Mouse (Mus musculus) midbrain, embryonic 15.5 days (tissue): ENCODE measurements at regions not wholly inside any gene's neighbourhood (a gene's known extent, or its start where the extent isn't known, plus 50 kb on each side); places are given as distances from the start of the nearest gene placed in this dataset.
"Not testable (repeated sequence)": the region's sequence is repeated elsewhere in the genome, so short reads cannot be mapped to it uniquely, and the experiment has no call there.

Source experiments
- ATAC-seq: fragments of 200-750 bp; cut with Nextera tagmentation; replicated peaks from 2 replicates; pipeline ENCODE4 v1.8.0; 2017; ENCODE audit warnings: moderate TSS enrichment
- H3K27ac ChIP-seq: fragments of 300-500 bp; sonication (generic); 2 replicates; pipeline ENCODE4 v1.5.1; 2015; ENCODE audit warnings: mild to moderate bottlenecking, inconsistent platforms
- H3K27me3 ChIP-seq: fragments of 300-500 bp; sonication (generic); replicated peaks from 2 replicates; pipeline ENCODE4 v1.6.1; 2015; ENCODE audit warnings: inconsistent platforms
- H3K36me3 ChIP-seq: fragments of 300-500 bp; sonication (generic); replicated peaks from 2 replicates; pipeline ENCODE4 v1.6.1; 2015; ENCODE audit warnings: inconsistent platforms
- H3K4me1 ChIP-seq: fragments of 300-500 bp; sonication (generic); 2 replicates; pipeline ENCODE4 v1.6.1; 2015; ENCODE audit warnings: inconsistent platforms
- H3K4me2 ChIP-seq: fragments of 300-500 bp; sonication (generic); 2 replicates; pipeline ENCODE4 v1.6.1; 2015; ENCODE audit warnings: inconsistent platforms, mild to moderate bottlenecking, moderate library complexity
- H3K4me3 ChIP-seq: fragments of 300-500 bp; sonication (generic); 2 replicates; pipeline ENCODE4 v1.5.1; 2015; ENCODE audit warnings: mild to moderate bottlenecking, inconsistent platforms
- H3K9ac ChIP-seq: fragments of 300-500 bp; sonication (generic); 2 replicates; pipeline ENCODE4 v1.6.1; 2015; ENCODE audit warnings: mild to moderate bottlenecking, inconsistent platforms
- H3K9me3 ChIP-seq: fragments of 300-500 bp; sonication (generic); 2 replicates; pipeline ENCODE4 v1.6.1; 2016; ENCODE audit warnings: inconsistent platforms
- WGBS: fragments of 180-500 bp; shearing (Covaris S2); methylation state at CpG from one replicate; pipeline ENCODE4 v1.1.7; 2015; ENCODE audit warnings: mixed read lengths; 5-methylcytosine and 5-hydroxymethylcytosine counted together

- H3K4me3 ChIP-seq: no peak overlapping the region
- WGBS: 70% methylated on average over 2 of the region's 2 CpGs
- no peaks in the 10 kb centered on the region for H3K4me1 ChIP-seq
- no peak overlapping the region for H3K27ac ChIP-seq
- H3K36me3 ChIP-seq: no peaks in the 10 kb centered on the region
- H3K9me3 ChIP-seq: no peaks in the 10 kb centered on the region
- ATAC-seq: no peak
- H3K9ac ChIP-seq: no peak overlapping the region
- no peaks in the 10 kb centered on the region for H3K27me3 ChIP-seq
- H3K4me2 ChIP-seq: no peak overlapping the region
These were observed 61.3 kb downstream of the Tmem17 start for GRCm38 (mm10) chr11:22573166-22573565.

GRCm38 (mm10) chr11:22573802-22574201 lies 61.9 kb downstream of the Tmem17 start:
- Histone ChIP-seq H3K4me2 (no peak overlapping the region), H3K27me3 (no peaks in the 10 kb centered on the region), H3K36me3 (no peaks in the 10 kb centered on the region), H3K4me3 (no peak overlapping the region), H3K27ac (no peak overlapping the region), H3K9ac (no peak overlapping the region), H3K4me1 (no peaks in the 10 kb centered on the region), H3K9me3 (no peaks in the 10 kb centered on the region)
- ATAC-seq: no peak
- 89% methylated on average over 3 of the region's 3 CpGs for WGBS

GRCm38 (mm10) chr11:22574506-22574905 lies 62.6 kb downstream of the Tmem17 start:
- Histone ChIP-seq H3K4me2 (no peak overlapping the region), H3K4me1 (no peaks in the 10 kb centered on the region), H3K4me3 (no peak overlapping the region), H3K9me3 (no peaks in the 10 kb centered on the region), H3K27me3 (no peaks in the 10 kb centered on the region), H3K36me3 (no peaks in the 10 kb centered on the region), H3K27ac (no peak overlapping the region), H3K9ac (no peak overlapping the region)
- WGBS: 96% methylated on average over 2 of the region's 2 CpGs
- ATAC-seq: no peak

GRCm38 (mm10) chr11:22584100-22584487 lies 72.2 kb downstream of the Tmem17 start:
- H3K36me3 ChIP-seq: no peaks in the 10 kb centered on the region
- no peak overlapping the region for H3K9ac ChIP-seq
- peak overlapping the region; percentile 59 for H3K27ac ChIP-seq
- no peaks in the 10 kb centered on the region for H3K9me3 ChIP-seq
- peak overlapping the region; percentile 41 for H3K4me2 ChIP-seq
- no peaks in the 10 kb centered on the region for H3K27me3 ChIP-seq
- peak; percentile 76 for ATAC-seq
- peaks cover 17% of the 10 kb centered on the region for H3K4me1 ChIP-seq
- WGBS: 15% methylated on average over 5 of the region's 5 CpGs
- H3K4me3 ChIP-seq: no peak overlapping the region

GRCm38 (mm10) chr11:22584488-22585158 lies 72.7 kb downstream of the Tmem17 start:
- Histone ChIP-seq H3K27me3 (no peaks in the 10 kb centered on the region), H3K4me1 (peaks cover 17% of the 10 kb centered on the region), H3K36me3 (no peaks in the 10 kb centered on the region), H3K9me3 (no peaks in the 10 kb centered on the region), H3K4me2 (peak overlapping the region; percentile 41), H3K9ac (peak overlapping the region; percentile 15; the same call in 1 of the 2 replicates), H3K4me3 (peak overlapping the region; percentile 8; the same call in 1 of the 2 replicates), H3K27ac (peak overlapping the region; percentile 59)
- peak; percentile 89 for ATAC-seq
- 8% methylated on average over 14 of the region's 14 CpGs for WGBS

GRCm38 (mm10) chr11:22587691-22588241 lies 75.9 kb downstream of the Tmem17 start:
- Histone ChIP-seq H3K9me3 (no peaks in the 10 kb centered on the region), H3K4me2 (no peak overlapping the region)
- 45% methylated on average over 7 of the region's 7 CpGs for WGBS

GRCm38 (mm10) chr11:22588546-22588945 lies 76.7 kb downstream of the Tmem17 start:
- Histone ChIP-seq H3K9ac (no peak overlapping the region), H3K4me3 (no peak overlapping the region), H3K36me3 (no peaks in the 10 kb centered on the region), H3K27ac (peak overlapping the region; percentile 31; the same call in 1 of the 2 replicates), H3K9me3 (no peaks in the 10 kb centered on the region), H3K4me2 (no peak overlapping the region), H3K4me1 (peaks cover 17% of the 10 kb centered on the region), H3K27me3 (no peaks in the 10 kb centered on the region)
- ATAC-seq: peak; percentile 50
- WGBS: 4% methylated on average over 2 of the region's 2 CpGs

More at GRCm38 (mm10) chr11:22587691-22588241, 75.9 kb downstream of the Tmem17 start:
- Histone ChIP-seq H3K36me3 (no peaks in the 10 kb centered on the region), H3K27me3 (no peaks in the 10 kb centered on the region), H3K4me1 (peaks cover 17% of the 10 kb centered on the region), H3K4me3 (no peak overlapping the region), H3K27ac (peak overlapping the region; percentile 31), H3K9ac (no peak overlapping the region)
- ATAC-seq: no peak; the same call in 1 of the 2 replicates

- H3K36me3 ChIP-seq: no peaks in the 10 kb centered on the region
- H3K27me3 ChIP-seq: no peaks in the 10 kb centered on the region
- ATAC-seq: no peak
- H3K4me2 ChIP-seq: no peak overlapping the region
- H3K9me3 ChIP-seq: no peaks in the 10 kb centered on the region
- H3K4me3 ChIP-seq: no peak overlapping the region
- WGBS: 60% methylated on average over 2 of the region's 2 CpGs
- H3K9ac ChIP-seq: no peak overlapping the region
- H3K27ac ChIP-seq: no peak overlapping the region
- peaks cover 7% of the 10 kb centered on the region for H3K4me1 ChIP-seq
These were observed 78.0 kb downstream of the Tmem17 start for GRCm38 (mm10) chr11:22589901-22590300.

- not testable (repeated sequence) for ATAC-seq, H3K27ac ChIP-seq
- 92% methylated on average over 14 of the region's 14 CpGs for WGBS
These were observed 79.2 kb downstream of the Tmem17 start for GRCm38 (mm10) chr11:22591050-22591449.

GRCm38 (mm10) chr11:22592706-22593105 lies 80.8 kb downstream of the Tmem17 start:
- H3K9me3 ChIP-seq: no peaks in the 10 kb centered on the region
- H3K4me2 ChIP-seq: no peak overlapping the region
- no peak overlapping the region for H3K4me3 ChIP-seq
- no peak for ATAC-seq
- no peak overlapping the region for H3K27ac ChIP-seq
- WGBS: 88% methylated on average over 5 of the region's 5 CpGs
- no peak overlapping the region for H3K9ac ChIP-seq
- no peaks in the 10 kb centered on the region for H3K27me3 ChIP-seq
- peaks cover 4% of the 10 kb centered on the region; the same call in 1 of the 2 replicates for H3K4me1 ChIP-seq
- no peaks in the 10 kb centered on the region for H3K36me3 ChIP-seq

More at GRCm38 (mm10) chr11:22591050-22591449, 79.2 kb downstream of the Tmem17 start:
- not testable (repeated sequence) for H3K4me2 ChIP-seq, H3K9me3 ChIP-seq, H3K36me3 ChIP-seq, H3K27me3 ChIP-seq, H3K4me3 ChIP-seq, H3K9ac ChIP-seq, H3K4me1 ChIP-seq

- Histone ChIP-seq H3K27me3 (no peaks in the 10 kb centered on the region), H3K36me3 (no peaks in the 10 kb centered on the region), H3K4me2 (no peak overlapping the region), H3K4me1 (no peaks in the 10 kb centered on the region), H3K9me3 (no peaks in the 10 kb centered on the region), H3K27ac (no peak overlapping the region), H3K4me3 (no peak overlapping the region), H3K9ac (no peak overlapping the region)
- WGBS: 77% methylated on average over 8 of the region's 8 CpGs
- ATAC-seq: no peak
These were observed 84.4 kb downstream of the Tmem17 start for GRCm38 (mm10) chr11:22596076-22596804.

- Histone ChIP-seq H3K9me3 (no peaks in the 10 kb centered on the region), H3K4me3 (no peak overlapping the region), H3K9ac (no peak overlapping the region), H3K4me2 (no peak overlapping the region), H3K4me1 (no peaks in the 10 kb centered on the region), H3K36me3 (no peaks in the 10 kb centered on the region), H3K27me3 (no peaks in the 10 kb centered on the region), H3K27ac (no peak overlapping the region)
- WGBS: 93% methylated on average over 2 of the region's 2 CpGs
- ATAC-seq: no peak
These were observed 84.9 kb downstream of the Tmem17 start for GRCm38 (mm10) chr11:22596805-22597149.
